In genomic region chr9:26694656-26695055, GRCm38 (mm10) we compare ENCODE assay signal across 15 mouse cellular contexts. TPM values are rescaled to one million over a fixed set of nuclear protein-coding genes. Genes with fewer than 3 reads are reported as not detected.
DNase-seq lines count a peak whose midpoint lies in the region.
"Had no signal": no experiment of that assay in that cellular context is flagged by ENCODE, and none has a peak within 500 bp of the region (broad histone marks: within the 10 kb centered on the region; RNA-seq: fewer than 3 reads in every experiment).

No protein-coding gene starts in this region.

- intact Hi-C loops in left cerebral cortex, postnatal 4 days (cut with DNase I): no loop called here

- DNase-seq in cerebellum, postnatal 10 days: peak; percentile 74 to 82
- DNase-seq in cerebellum, postnatal 4 days (ENCODE audit: low spot score in 2 of 2): no peak
- peak; percentile 22 to 29 for DNase-seq in cerebellum, postnatal 36 days
- DNase-seq in cerebellum, adult 8-10 months: no peak
- peak; percentile 42 for DNase-seq in left cerebral cortex, postnatal 4 days
- no peak for DNase-seq in left cerebral cortex, adult 18-20 months (ENCODE audit: low spot score in 2 of 2)
- DNase-seq: adrenal gland, adult 2 months; adrenal gland, postnatal 14 days; embryo, embryonic 11 days; gastrocnemius, postnatal 25 days; heart, adult 2 months; kidney, adult 2 months had no signal

RNA-seq across cellular contexts. Expression of gene B3gat1, which starts 38.9 kb away (rescaled TPM):
- 100 to 1,000 TPM; 283 to 301 TPM for total RNA-seq in left cerebral cortex, postnatal 4 days (2021)
- total RNA-seq in left cerebral cortex, adult 18-20 months (2021): 100 to 1,000 TPM; 199 to 207 TPM
- total RNA-seq: heart, adult 2 months; heart, postnatal 25 days; hematopoietic stem cell, adult 5-6 weeks; MEL had no signal

Comparison
In these comparisons a context has a peak if more than half of its experiments do, and no peak if none do; other contexts are left out.
1. DNase-seq: peak in cerebellum, postnatal 10 days (2 of 2), cerebellum, postnatal 36 days (2 of 2) and left cerebral cortex, postnatal 4 days (single experiment); none in cerebellum, postnatal 4 days (0 of 2), cerebellum, adult 8-10 months (single experiment) and left cerebral cortex, adult 18-20 months (0 of 2).